Mouse (Mus musculus): ENCODE data around the gene Adgrg6.

Gene Adgrg6

GRCm38 (mm10) chr10:14491838-14492237 lies 53.6 kb downstream of the Adgrg6 start:
- DNase-seq (ENCODE audit: low spot score in 2 of 2): no peak

GRCm38 (mm10) chr10:14483257-14483656 lies 62.2 kb downstream of the Adgrg6 start:
- no peak for DNase-seq (ENCODE audit: low spot score in 2 of 2)

GRCm38 (mm10) chr10:14482483-14482882 lies 63.0 kb downstream of the Adgrg6 start:
- DNase-seq (ENCODE audit: low spot score in 2 of 2): peak in 1 of 2 experiments; percentile 7

GRCm38 (mm10) chr10:14480928-14481327 lies 64.5 kb downstream of the Adgrg6 start:
- peak; percentile 32 to 37 for DNase-seq (ENCODE audit: low spot score in 2 of 2)

- no peak for DNase-seq (ENCODE audit: low spot score in 2 of 2)
These were observed 69.1 kb downstream of the Adgrg6 start for GRCm38 (mm10) chr10:14476393-14476792.

GRCm38 (mm10) chr10:14475641-14476040 lies 69.8 kb downstream of the Adgrg6 start:
- no peak for DNase-seq (ENCODE audit: low spot score in 2 of 2)

- no peak for DNase-seq (ENCODE audit: low spot score in 2 of 2)
These were observed 70.7 kb downstream of the Adgrg6 start for GRCm38 (mm10) chr10:14474541-14475305.

GRCm38 (mm10) chr10:14471039-14471550 lies 74.4 kb downstream of the Adgrg6 start:
- DNase-seq (ENCODE audit: low spot score in 2 of 2): no peak

GRCm38 (mm10) chr10:14468623-14469022 lies 76.8 kb downstream of the Adgrg6 start:
- DNase-seq (ENCODE audit: low spot score in 2 of 2): no peak

GRCm38 (mm10) chr10:14463796-14464511 lies 81.5 kb downstream of the Adgrg6 start:
- no peak for DNase-seq (ENCODE audit: low spot score in 2 of 2)

GRCm38 (mm10) chr10:14460933-14461514 lies 84.4 kb downstream of the Adgrg6 start:
- no peak for DNase-seq (ENCODE audit: low spot score in 2 of 2)

GRCm38 (mm10) chr10:14460252-14460932 lies 85.1 kb downstream of the Adgrg6 start:
- no peak for DNase-seq (ENCODE audit: low spot score in 2 of 2)

GRCm38 (mm10) chr10:14459819-14460218 lies 85.6 kb downstream of the Adgrg6 start:
- no peak for DNase-seq (ENCODE audit: low spot score in 2 of 2)

- no peak for DNase-seq (ENCODE audit: low spot score in 2 of 2)
These were observed 86.1 kb downstream of the Adgrg6 start for GRCm38 (mm10) chr10:14459330-14459729.

- DNase-seq (ENCODE audit: low spot score in 2 of 2): no peak
These were observed 91.0 kb downstream of the Adgrg6 start for GRCm38 (mm10) chr10:14454481-14454880.

- peak; percentile 3 to 7 for DNase-seq (ENCODE audit: low spot score in 2 of 2)
These were observed 93.6 kb downstream of the Adgrg6 start for GRCm38 (mm10) chr10:14451811-14452210.

- DNase-seq (ENCODE audit: low spot score in 2 of 2): no peak
These were observed 95.4 kb downstream of the Adgrg6 start for GRCm38 (mm10) chr10:14450073-14450472.

GRCm38 (mm10) chr10:14445590-14446291 lies 99.7 kb downstream of the Adgrg6 start:
- DNase-seq (ENCODE audit: low spot score in 2 of 2): no peak

GRCm38 (mm10) chr10:14440860-14441579 lies 104.4 kb downstream of the Adgrg6 start:
- no peak for DNase-seq (ENCODE audit: low spot score in 2 of 2)

GRCm38 (mm10) chr10:14404070-14404469 lies 141.4 kb downstream of the Adgrg6 start:
- DNase-seq (ENCODE audit: low spot score in 2 of 2): peak; percentile 29 to 36

- no peak for DNase-seq (ENCODE audit: low spot score in 2 of 2)
These were observed 143.7 kb downstream of the Adgrg6 start for GRCm38 (mm10) chr10:14401744-14402143.

Measured in right cerebral cortex, adult 2 months (tissue).